Comparison of ENCODE assay signal across 31 mouse cellular contexts in the genomic region with DNA sequence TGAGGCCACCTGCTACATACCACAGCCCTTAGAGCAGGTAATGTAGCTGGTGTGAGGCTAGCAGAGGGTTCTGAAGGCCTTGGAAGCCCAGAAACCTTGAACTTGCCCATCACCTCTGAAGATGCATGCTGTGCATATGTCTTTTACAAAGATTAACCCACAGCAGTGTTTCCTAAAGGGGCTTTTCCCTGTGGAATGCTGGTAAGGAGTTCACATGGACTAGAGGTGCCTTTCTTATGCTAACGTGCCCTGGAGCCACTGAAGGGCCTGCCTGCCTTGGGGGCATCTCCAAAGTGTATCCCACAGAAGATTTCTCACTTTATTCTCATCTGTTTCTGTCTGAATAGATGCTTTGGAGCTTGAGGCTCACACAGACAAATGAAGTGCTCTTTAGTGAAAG.
DNase-seq lines count a peak whose midpoint lies in the region; ATAC-seq lines count a peak whose summit lies in the region.
"Had no signal": no experiment of that assay in that cellular context is flagged by ENCODE, and none has a peak within 500 bp of the region (broad histone marks: within the 10 kb centered on the region; RNA-seq: fewer than 3 reads in every experiment).

No protein-coding gene starts in this region.

- H3K4me3 ChIP-seq in heart, embryonic 15.5 days, result no peak overlapping the region
- H3K4me3 ChIP-seq: embryonic facial prominence, embryonic 10.5 days; embryonic facial prominence, embryonic 13.5 days; erythroblast, embryonic 14.5 days; forebrain, embryonic 12.5 days; forebrain, embryonic 15.5 days; heart, adult 2 months had no signal

- peak; percentile 85 for DNase-seq in heart, adult 11 months
- no peak for DNase-seq in heart, postnatal 10 days
- DNase-seq in heart, postnatal 4 days, result no peak
- DNase-seq in ES-CJ7 (ENCODE audit: low read depth, low spot score), result peak; percentile 45
- DNase-seq in R1 (ENCODE audit: low read depth, low spot score), result peak; percentile 61
- no peak for DNase-seq in testis, postnatal 10 days (ENCODE audit: low spot score)
- DNase-seq: adrenal gland, adult 2 months; adrenal gland, postnatal 14 days; B cell, adult 2 months; cerebellum, adult 11 months; cerebellum, adult 2 months; cerebellum, adult 9-11 months; cerebellum, postnatal 25 days; embryo, embryonic 11 days; gastrocnemius, postnatal 10 days; gastrocnemius, postnatal 36 days; heart, adult 2 months; heart, postnatal 36 days; kidney, adult 18-20 months had no signal

- no peaks in the 10 kb centered on the region for H3K27me3 ChIP-seq in heart, embryonic 15.5 days
- H3K27me3 ChIP-seq: CH12.LX; embryonic facial prominence, embryonic 13.5 days; forebrain, embryonic 12.5 days; forebrain, embryonic 15.5 days had no signal

- WGBS in heart, embryonic 15.5 days, result 67% methylated on average over 1 of the region's 1 CpGs

- H3K9me3 ChIP-seq in heart, embryonic 15.5 days (replicated peaks), result no peaks in the 10 kb centered on the region
- H3K9me3 ChIP-seq: embryonic facial prominence, embryonic 10.5 days; embryonic facial prominence, embryonic 13.5 days; forebrain, embryonic 12.5 days; forebrain, embryonic 15.5 days had no signal

- H3K9ac ChIP-seq in heart, embryonic 15.5 days, result no peak overlapping the region
- H3K9ac ChIP-seq: embryonic facial prominence, embryonic 13.5 days; forebrain, embryonic 12.5 days; forebrain, embryonic 15.5 days; hindbrain, embryonic 14.5 days had no signal

- ATAC-seq in heart, embryonic 15.5 days (replicated peaks; ENCODE audit: insufficient number of reproducible peaks, insufficient read depth, low FRiP score, low read depth), result no peak
- ATAC-seq: forebrain, embryonic 15.5 days; hindbrain, postnatal 0 days; inflammation-experienced regulatory T-cells, adult 6 months; intestine, embryonic 16.5 days had no signal

- H3K27ac ChIP-seq in heart, embryonic 15.5 days, result peak overlapping the region; percentile 32; the same call in 1 of the 2 replicates
- H3K27ac ChIP-seq: embryonic facial prominence, embryonic 10.5 days; embryonic facial prominence, embryonic 13.5 days; forebrain, embryonic 12.5 days; forebrain, embryonic 15.5 days; heart, adult 2 months; hindbrain, embryonic 14.5 days; hindbrain, postnatal 0 days had no signal

- peaks cover 6% of the 10 kb centered on the region; the same call in 1 of the 2 replicates for H3K36me3 ChIP-seq in heart, embryonic 15.5 days
- H3K36me3 ChIP-seq: embryonic facial prominence, embryonic 10.5 days; embryonic facial prominence, embryonic 13.5 days; forebrain, embryonic 12.5 days; forebrain, embryonic 15.5 days had no signal

- peaks cover 20% of the 10 kb centered on the region for H3K4me1 ChIP-seq in heart, embryonic 15.5 days (replicated peaks)
- H3K4me1 ChIP-seq: embryonic facial prominence, embryonic 10.5 days; embryonic facial prominence, embryonic 13.5 days; forebrain, embryonic 12.5 days; forebrain, embryonic 15.5 days had no signal

- no peak overlapping the region for H3K4me2 ChIP-seq in heart, embryonic 15.5 days
- H3K4me2 ChIP-seq: embryonic facial prominence, embryonic 13.5 days; forebrain, embryonic 12.5 days; forebrain, embryonic 15.5 days; heart, embryonic 11.5 days; hindbrain, embryonic 14.5 days had no signal

- intact Hi-C loops in heart, postnatal 10 days (cut with DNase I), result no loop called here

Comparison
In these comparisons a context has a peak if more than half of its experiments do, and no peak if none do; other contexts are left out.
1. DNase-seq: peak in heart, adult 11 months (single experiment), ES-CJ7 (single experiment) and R1 (single experiment); none in heart, postnatal 10 days (0 of 2), heart, postnatal 4 days (single experiment) and testis, postnatal 10 days (single experiment).